Mouse (Mus musculus) hindbrain, embryonic 11.5 days (tissue): ENCODE results near the gene Rab33a. TPM values are rescaled to one million over a fixed set of nuclear protein-coding genes. Genes with fewer than 3 reads are reported as not detected.
A peak's percentile ranks its signal among the peaks of the same experiment; 100 is the strongest.

Experiments used
- ATAC-seq: fragments of 200-750 bp; cut with Nextera tagmentation; 2 replicates; pipeline ENCODE4 v1.8.0; 2017; ENCODE audit warnings: mild to moderate bottlenecking, moderate TSS enrichment, moderate library complexity; ENCODE audit not compliant: low FRiP score
- DNase-seq: peaks from one replicate; pipeline ENCODE4 v3.0.0-alpha.2; 2015; ENCODE audit warnings: low spot score
- H3K27ac ChIP-seq: fragments of 300-500 bp; sonication (generic); 2 replicates; pipeline ENCODE4 v1.5.1; 2014; ENCODE audit warnings: mild to moderate bottlenecking, low read depth, low read length
- H3K27me3 ChIP-seq: fragments of 300-500 bp; sonication (generic); 2 replicates; pipeline ENCODE4 v1.6.1; 2014; ENCODE audit warnings: mild to moderate bottlenecking, low read length, moderate library complexity, mixed read lengths; ENCODE audit not compliant: control insufficient read depth, insufficient read depth
- H3K36me3 ChIP-seq: fragments of 300-500 bp; sonication (generic); 2 replicates; pipeline ENCODE4 v1.6.1; 2014; ENCODE audit warnings: mild to moderate bottlenecking, low read length, moderate library complexity, mixed read lengths; ENCODE audit not compliant: control insufficient read depth, insufficient read depth
- H3K4me1 ChIP-seq: fragments of 300-500 bp; sonication (generic); replicated peaks from 2 replicates; pipeline ENCODE4 v1.6.1; 2014; ENCODE audit warnings: low read length, mixed read lengths; ENCODE audit not compliant: control insufficient read depth, insufficient read depth
- H3K4me2 ChIP-seq: fragments of 300-500 bp; sonication (generic); replicated peaks from 2 replicates; pipeline ENCODE4 v1.6.1; 2014; ENCODE audit warnings: mild to moderate bottlenecking, low read depth, low read length
- H3K4me3 ChIP-seq: fragments of 300-500 bp; sonication (generic); 2 replicates; pipeline ENCODE4 v1.5.1; 2014; ENCODE audit warnings: low read depth, low read length
- H3K9ac ChIP-seq: fragments of 300-500 bp; sonication (generic); 2 replicates; pipeline ENCODE4 v1.6.1; 2014; ENCODE audit warnings: low read depth, low read length
- H3K9me3 ChIP-seq: fragments of 300-500 bp; sonication (generic); 2 replicates; pipeline ENCODE4 v1.6.1; 2016; ENCODE audit warnings: low read length; ENCODE audit not compliant: control insufficient read depth
- WGBS: fragments of 180-500 bp; shearing (Covaris S2); extraction: QIAGEN DNeasy Blood & Tissue Kit; methylation state at CpG from one replicate; pipeline ENCODE4 v1.1.7; 2014; 5-methylcytosine and 5-hydroxymethylcytosine counted together
- polyA plus RNA-seq: library from polyadenylated mRNA; unstranded; fragments of >200 nt; fragmentation: Nextera tagmentation; extraction: Ambion mirVana; gene quantifications from 2 replicates; pipeline ENCODE4 v1.2.1, GENCODE M21; 2014

Rab33a gene
- polyA plus RNA-seq, 1 experiment from 2014 or later, result 32.9 TPM

- Histone ChIP-seq H3K9me3 (no peaks in the 10 kb centered on the region), H3K4me1 (no peaks in the 10 kb centered on the region), H3K4me3 (no peak overlapping the region), H3K9ac (no peak overlapping the region), H3K27me3 (no peaks in the 10 kb centered on the region), H3K36me3 (no peaks in the 10 kb centered on the region), H3K27ac (no peak overlapping the region), H3K4me2 (no peak overlapping the region)
- WGBS, result 75% methylated on average over 3 of the region's 3 CpGs
- ATAC-seq, result no peak
- DNase-seq, result no peak
Observed at GRCm38 (mm10) chrX:48521651-48522050, 2.6 kb downstream of the Rab33a start.

- no peaks in the 10 kb centered on the region for H3K27me3 ChIP-seq
- no peak for ATAC-seq
- WGBS, result 63% methylated on average over 3 of the region's 3 CpGs
- H3K4me2 ChIP-seq, result no peak overlapping the region
- no peaks in the 10 kb centered on the region for H3K9me3 ChIP-seq
- no peak overlapping the region for H3K4me3 ChIP-seq
- no peaks in the 10 kb centered on the region for H3K36me3 ChIP-seq
- no peaks in the 10 kb centered on the region for H3K4me1 ChIP-seq
- no peak for DNase-seq
- H3K9ac ChIP-seq, result no peak overlapping the region
- H3K27ac ChIP-seq, result no peak overlapping the region
Observed at GRCm38 (mm10) chrX:48523512-48523911, 4.4 kb downstream of the Rab33a start.

- Histone ChIP-seq H3K4me3 (no peak overlapping the region), H3K4me1 (no peaks in the 10 kb centered on the region), H3K36me3 (no peaks in the 10 kb centered on the region), H3K27ac (no peak overlapping the region), H3K27me3 (no peaks in the 10 kb centered on the region), H3K9ac (no peak overlapping the region), H3K9me3 (no peaks in the 10 kb centered on the region), H3K4me2 (no peak overlapping the region)
- ATAC-seq (no peak), DNase-seq (no peak)
- WGBS, result 71% methylated on average over 1 of the region's 1 CpGs
Observed at GRCm38 (mm10) chrX:48525332-48525731, 6.2 kb downstream of the Rab33a start.

GRCm38 (mm10) chrX:48525866-48526265 is 6.8 kb downstream of the Rab33a start:
- ATAC-seq (no peak), DNase-seq (no peak)
- H3K9me3 ChIP-seq, result no peaks in the 10 kb centered on the region
- H3K27ac ChIP-seq, result no peak overlapping the region
- H3K4me2 ChIP-seq, result no peak overlapping the region
- WGBS, result 72% methylated on average over 8 of the region's 8 CpGs
- H3K4me3 ChIP-seq, result no peak overlapping the region
- no peaks in the 10 kb centered on the region for H3K4me1 ChIP-seq
- H3K9ac ChIP-seq, result no peak overlapping the region
- no peaks in the 10 kb centered on the region for H3K27me3 ChIP-seq
- no peaks in the 10 kb centered on the region for H3K36me3 ChIP-seq

GRCm38 (mm10) chrX:48526435-48526834 is 7.3 kb downstream of the Rab33a start:
- Histone ChIP-seq H3K4me3 (no peak overlapping the region), H3K9ac (no peak overlapping the region), H3K27me3 (no peaks in the 10 kb centered on the region), H3K27ac (no peak overlapping the region), H3K36me3 (no peaks in the 10 kb centered on the region), H3K4me2 (no peak overlapping the region), H3K4me1 (no peaks in the 10 kb centered on the region), H3K9me3 (no peaks in the 10 kb centered on the region)
- ATAC-seq (no peak), DNase-seq (no peak)
- WGBS, result 75% methylated on average over 3 of the region's 3 CpGs

GRCm38 (mm10) chrX:48532175-48532574 is 13.1 kb downstream of the Rab33a start:
- Histone ChIP-seq H3K9ac (no peak overlapping the region), H3K4me3 (no peak overlapping the region), H3K9me3 (no peaks in the 10 kb centered on the region), H3K4me1 (no peaks in the 10 kb centered on the region), H3K36me3 (no peaks in the 10 kb centered on the region), H3K4me2 (no peak overlapping the region), H3K27ac (no peak overlapping the region), H3K27me3 (no peaks in the 10 kb centered on the region)
- ATAC-seq, result no peak
- 40% methylated on average over 3 of the region's 3 CpGs for WGBS
- DNase-seq, result peak; percentile 81

Other genes starting within 250 kb of the Rab33a start
- 5.6 and 8.2 TPM in 2 replicates for gene Bcorl1, start 177.9 kb upstream of the Rab33a start, polyA plus RNA-seq
- gene Elf4, start 56.2 kb upstream of the Rab33a start, polyA plus RNA-seq, result 1.9 and 2.3 TPM in 2 replicates
- 63.6 and 78.5 TPM in 2 replicates for gene Aifm1, start 5.7 kb upstream of the Rab33a start, polyA plus RNA-seq
- gene Zfp280c, start 75.2 kb downstream of the Rab33a start, polyA plus RNA-seq, result 19.9 and 21.6 TPM in 2 replicates
- 26.9 and 30.1 TPM in 2 replicates for gene Slc25a14, start 104.1 kb downstream of the Rab33a start, polyA plus RNA-seq
- not detected in 2 replicates for gene Gpr119, start 155.2 kb downstream of the Rab33a start, polyA plus RNA-seq
- gene Rbmx2, start 175.7 kb downstream of the Rab33a start, polyA plus RNA-seq, result 25.2 and 26.4 TPM in 2 replicates